Mouse (Mus musculus) kidney, postnatal 0 days (tissue): ENCODE measurements around the gene Olfr557. TPM values are rescaled to one million over a fixed set of nuclear protein-coding genes. Genes with fewer than 3 reads are reported as not detected.

Experiments
- ATAC-seq: fragments of 200-750 bp; cut with Nextera tagmentation; replicated peaks from 2 replicates; pipeline ENCODE4 v1.8.0; 2017; ENCODE audit warnings: low read depth, moderate number of reproducible peaks, moderate TSS enrichment, moderate library complexity; ENCODE audit not compliant: low FRiP score
- DNase-seq: peaks from one replicate; pipeline ENCODE4 v3.0.0-alpha.2; 2016; ENCODE audit warnings: low spot score
- H3K27ac ChIP-seq: fragments of 300-500 bp; sonication (generic); 2 replicates; pipeline ENCODE4 v1.5.1; 2014; ENCODE audit warnings: mild to moderate bottlenecking
- H3K27me3 ChIP-seq: fragments of 300-500 bp; sonication (generic); 2 replicates; pipeline ENCODE4 v1.6.1; 2014; ENCODE audit warnings: low read length, mixed read lengths; ENCODE audit not compliant: insufficient read depth
- H3K36me3 ChIP-seq: fragments of 300-500 bp; sonication (generic); 2 replicates; pipeline ENCODE4 v1.6.1; 2014; ENCODE audit warnings: low read length, mixed read lengths; ENCODE audit not compliant: insufficient read depth
- H3K4me1 ChIP-seq: fragments of 300-500 bp; sonication (generic); replicated peaks from 2 replicates; pipeline ENCODE4 v1.6.1; 2014; ENCODE audit warnings: antibody characterized with exemption, low read length, mixed read lengths; ENCODE audit not compliant: insufficient read depth
- H3K4me2 ChIP-seq: fragments of 300-500 bp; sonication (generic); 2 replicates; pipeline ENCODE4 v1.6.1; 2014; ENCODE audit warnings: mild to moderate bottlenecking, low read length, moderate library complexity, mixed read lengths
- H3K4me3 ChIP-seq: fragments of 300-500 bp; sonication (generic); replicated peaks from 2 replicates; pipeline ENCODE4 v1.5.1; 2014; ENCODE audit warnings: low read depth, low read length
- H3K9ac ChIP-seq: fragments of 300-500 bp; sonication (generic); 2 replicates; pipeline ENCODE4 v1.6.1; 2014; ENCODE audit warnings: low read depth, low read length
- H3K9me3 ChIP-seq: fragments of 300-500 bp; sonication (generic); replicated peaks from 2 replicates; pipeline ENCODE4 v1.6.1; 2016; ENCODE audit warnings: low read length, inconsistent platforms, mixed read lengths
- CTCF ChIP-seq: IDR thresholded peaks from 2 replicates; pipeline ENCODE4 v1.5.1; 2016; ENCODE audit warnings: antibody characterized with exemption, low read depth, mild to moderate bottlenecking, moderate library complexity
- whole genome bisulfite sequencing: fragments of 180-500 bp; shearing (Covaris S2); extraction: QIAGEN DNeasy Blood & Tissue Kit; methylation state at CpG from one replicate; pipeline ENCODE4 v1.1.7; 2014; 5-methylcytosine and 5-hydroxymethylcytosine counted together
- polyA plus RNA-seq: library from polyadenylated mRNA; unstranded; fragments of >200 nt; fragmentation: Nextera tagmentation; extraction: Ambion mirVana; gene quantifications from 2 replicates; pipeline ENCODE4 v1.2.1, GENCODE M21; 2015

The Olfr557 gene
- polyA plus RNA-seq: not detected in 2 replicates

GRCm38 (mm10) chr7:102695358-102696125, at the start of gene Olfr557:
Gene Olfr557, plus strand, starts transcription at chr7:102695910.
- DNase-seq: peak; percentile 63
- Histone ChIP-seq H3K27me3 (no peaks in the 10 kb centered on the region), H3K4me2 (no peak within 1 kb of the TSS), H3K4me3 (no peak within 1 kb of the TSS), H3K27ac (no peak within 1 kb of the TSS), H3K4me1 (no peaks in the 10 kb centered on the region), H3K36me3 (no peaks in the 10 kb centered on the region), H3K9me3 (no peaks in the 10 kb centered on the region), H3K9ac (no peak within 1 kb of the TSS)
- 69% methylated on average over 5 of the region's 5 CpGs for WGBS
- no peak for ATAC-seq
- peak; percentile 93 for TF ChIP-seq CTCF

- Histone ChIP-seq H3K4me1 (no peaks in the 10 kb centered on the region), H3K4me2 (no peak within 1 kb of the TSS), H3K27me3 (no peaks in the 10 kb centered on the region), H3K9me3 (no peaks in the 10 kb centered on the region), H3K27ac (no peak within 1 kb of the TSS), H3K4me3 (no peak within 1 kb of the TSS), H3K36me3 (no peaks in the 10 kb centered on the region), H3K9ac (no peak within 1 kb of the TSS)
- DNase-seq: no peak
- WGBS: 71% methylated on average over 1 of the region's 1 CpGs
- no peak for ATAC-seq
- no peak for TF ChIP-seq CTCF
These were observed 37.2 kb upstream of the Olfr557 start, which contains the start of gene Olfr555 for GRCm38 (mm10) chr7:102658523-102658922. Gene Olfr555, plus strand, starts transcription at chr7:102658823.

- ATAC-seq (no peak), DNase-seq (no peak)
- no peak for TF ChIP-seq CTCF
- Histone ChIP-seq H3K27me3 (no peaks in the 10 kb centered on the region), H3K9ac (no peak within 1 kb of the TSS), H3K4me3 (no peak within 1 kb of the TSS), H3K4me1 (no peaks in the 10 kb centered on the region), H3K36me3 (no peaks in the 10 kb centered on the region), H3K27ac (no peak within 1 kb of the TSS), H3K9me3 (no peaks in the 10 kb centered on the region), H3K4me2 (no peak within 1 kb of the TSS)
- WGBS: 31% methylated on average over 3 of the region's 3 CpGs
These were observed 31.1 kb upstream of the Olfr557 start, which contains the start of gene Olfr556 for GRCm38 (mm10) chr7:102664599-102664998. Gene Olfr556, plus strand, starts transcription at chr7:102664899.

GRCm38 (mm10) chr7:102665378-102665777, 30.3 kb upstream of the Olfr557 start:
- no peaks in the 10 kb centered on the region for H3K27me3 ChIP-seq
- TF ChIP-seq CTCF: peak; percentile 68
- no peak overlapping the region for H3K27ac ChIP-seq
- no peaks in the 10 kb centered on the region for H3K4me1 ChIP-seq
- no peak overlapping the region for H3K4me2 ChIP-seq
- 41% methylated on average over 2 of the region's 2 CpGs for WGBS
- H3K36me3 ChIP-seq: no peaks in the 10 kb centered on the region
- H3K9me3 ChIP-seq: no peaks in the 10 kb centered on the region
- no peak overlapping the region for H3K4me3 ChIP-seq
- H3K9ac ChIP-seq: no peak overlapping the region
- no peak for ATAC-seq
- DNase-seq: peak; percentile 51

- Histone ChIP-seq H3K36me3 (peaks cover 4% of the 10 kb centered on the region; the same call in 1 of the 2 replicates), H3K4me1 (no peaks in the 10 kb centered on the region), H3K9me3 (no peaks in the 10 kb centered on the region), H3K4me2 (no peak overlapping the region), H3K4me3 (no peak overlapping the region), H3K27ac (no peak overlapping the region), H3K27me3 (no peaks in the 10 kb centered on the region), H3K9ac (no peak overlapping the region)
- no peak for TF ChIP-seq CTCF
- no peak for ATAC-seq
- DNase-seq: no peak
- WGBS: 77% methylated on average over 2 of the region's 2 CpGs
These were observed 19.5 kb upstream of the Olfr557 start for GRCm38 (mm10) chr7:102676225-102676624.

- no peaks in the 10 kb centered on the region for H3K27me3 ChIP-seq
- no peaks in the 10 kb centered on the region for H3K4me1 ChIP-seq
- no peak overlapping the region for H3K4me3 ChIP-seq
- no peak overlapping the region for H3K27ac ChIP-seq
- DNase-seq (no peak), ATAC-seq (no peak)
- no peak overlapping the region for H3K4me2 ChIP-seq
- WGBS: 56% methylated on average over 1 of the region's 1 CpGs
- H3K9me3 ChIP-seq: no peaks in the 10 kb centered on the region
- peaks cover 4% of the 10 kb centered on the region; the same call in 1 of the 2 replicates for H3K36me3 ChIP-seq
- no peak overlapping the region for H3K9ac ChIP-seq
- TF ChIP-seq CTCF: no peak
These were observed 13.8 kb upstream of the Olfr557 start for GRCm38 (mm10) chr7:102681916-102682315.
